Mouse (Mus musculus) embryonic fibroblast, embryonic 13.5 days (primary cell): Measurements from ENCODE around the gene Pced1b. TPM values are rescaled to one million over a fixed set of nuclear protein-coding genes. Genes with fewer than 3 reads are reported as not detected.

ENCODE experiments used
- H3K27ac ChIP-seq: 2 replicates; pipeline ENCODE4 v1.5.1; 2012; ENCODE audit warnings: low read length, control low read depth, inconsistent platforms; ENCODE audit not compliant: insufficient read depth
- H3K4me1 ChIP-seq: 2 replicates; pipeline ENCODE4 v1.6.1; 2011; ENCODE audit warnings: low read length; ENCODE audit not compliant: control insufficient read depth, insufficient read depth
- H3K4me3 ChIP-seq: 2 replicates; pipeline ENCODE4 v1.5.1; 2011; ENCODE audit warnings: mild to moderate bottlenecking, control low read depth, low read length; ENCODE audit not compliant: insufficient read depth
- CTCF ChIP-seq: IDR thresholded peaks from 2 replicates; pipeline ENCODE4 v1.5.1; 2011; ENCODE audit warnings: mild to moderate bottlenecking, control low read depth, low read length, moderate library complexity, borderline replicate concordance; ENCODE audit not compliant: insufficient read depth
- POLR2A ChIP-seq: IDR thresholded peaks from 2 replicates; pipeline ENCODE4 v1.6.1; 2011; ENCODE audit warnings: low read depth, mild to moderate bottlenecking, control low read depth, low read length, moderate library complexity
- polyA plus RNA-seq: library from polyadenylated mRNA; stranded (reverse); fragments of >200 nt; gene quantifications from 2 replicates; pipeline ENCODE4 v1.2.4, GENCODE M21; 2011; ENCODE audit warnings: low read depth; ENCODE audit not compliant: missing spikeins, insufficient read length

The Pced1b gene
- polyA plus RNA-seq, 1 experiment, result 4.9 TPM

DNA sequence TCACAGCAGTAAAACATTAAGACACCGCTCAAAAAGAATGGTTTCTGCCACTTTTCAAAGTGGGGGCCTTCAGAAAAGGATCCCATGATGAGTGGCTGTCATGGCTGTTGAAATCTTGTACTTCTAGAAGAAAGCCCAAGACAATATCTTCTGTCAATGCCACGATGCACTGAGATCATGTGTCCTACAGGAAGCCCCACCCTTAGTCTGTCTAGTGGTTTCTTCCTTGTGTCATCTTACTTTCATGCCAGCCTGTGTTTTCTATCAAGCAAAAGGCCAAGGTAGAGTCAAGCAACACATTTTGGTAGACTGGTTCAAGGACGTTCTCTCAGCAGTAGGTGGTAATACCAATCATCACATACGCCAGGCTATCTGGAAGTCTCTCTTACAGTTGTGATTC lies 142.7 kb downstream of the Pced1b start:
- H3K4me1 ChIP-seq, result no peaks in the 10 kb centered on the region
- TF ChIP-seq CTCF (no peak), POLR2A (no peak)
- no peak overlapping the region for H3K4me3 ChIP-seq

DNA sequence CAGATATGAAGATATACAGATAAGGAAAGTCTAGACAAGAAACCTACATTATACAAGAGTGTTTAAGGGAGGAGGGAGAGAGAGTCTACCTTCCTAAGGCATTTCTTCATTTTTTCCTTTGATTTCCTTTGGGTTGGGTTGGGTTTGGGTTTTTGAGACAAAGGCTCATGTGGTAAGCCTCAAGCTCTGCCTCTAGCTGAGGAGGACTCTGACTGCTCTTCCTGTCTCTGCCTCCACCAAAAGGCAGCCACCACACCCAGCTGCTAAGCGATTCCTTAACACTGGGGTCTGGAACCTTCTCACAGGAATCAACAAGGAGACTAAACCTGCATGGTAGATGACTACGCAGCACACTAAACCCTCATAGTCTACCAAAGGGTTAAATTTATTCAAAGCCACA lies 143.9 kb downstream of the Pced1b start:
- H3K4me1 ChIP-seq, result no peaks in the 10 kb centered on the region
- H3K27ac ChIP-seq, result no peak overlapping the region
- no peak for TF ChIP-seq CTCF
- TF ChIP-seq POLR2A, result no peak
- no peak overlapping the region for H3K4me3 ChIP-seq

More for the DNA sequence above, 142.7 kb downstream of the Pced1b start:
- H3K27ac ChIP-seq, result no peak overlapping the region

DNA sequence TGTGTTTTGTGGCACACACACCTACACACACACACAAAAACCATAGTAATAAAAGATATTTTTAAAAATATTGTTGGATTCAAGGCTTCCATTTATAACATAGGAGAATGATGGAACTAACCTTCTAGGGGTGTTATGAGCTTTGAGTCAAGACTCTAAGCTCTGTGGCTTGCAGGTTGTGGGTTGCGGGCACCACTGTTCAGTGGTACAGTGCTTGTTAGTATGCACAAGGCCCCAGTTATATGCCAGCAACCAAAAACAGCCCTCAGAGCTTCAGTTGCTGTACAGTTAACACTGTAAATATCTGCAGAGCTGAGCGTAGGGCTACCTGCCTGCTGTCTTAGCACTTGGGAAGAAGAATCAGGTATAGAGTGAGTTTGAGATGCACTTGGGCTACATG lies 144.5 kb downstream of the Pced1b start:
- no peak overlapping the region for H3K4me3 ChIP-seq
- H3K27ac ChIP-seq, result no peak overlapping the region
- TF ChIP-seq CTCF (no peak), POLR2A (no peak)
- H3K4me1 ChIP-seq, result no peaks in the 10 kb centered on the region

DNA sequence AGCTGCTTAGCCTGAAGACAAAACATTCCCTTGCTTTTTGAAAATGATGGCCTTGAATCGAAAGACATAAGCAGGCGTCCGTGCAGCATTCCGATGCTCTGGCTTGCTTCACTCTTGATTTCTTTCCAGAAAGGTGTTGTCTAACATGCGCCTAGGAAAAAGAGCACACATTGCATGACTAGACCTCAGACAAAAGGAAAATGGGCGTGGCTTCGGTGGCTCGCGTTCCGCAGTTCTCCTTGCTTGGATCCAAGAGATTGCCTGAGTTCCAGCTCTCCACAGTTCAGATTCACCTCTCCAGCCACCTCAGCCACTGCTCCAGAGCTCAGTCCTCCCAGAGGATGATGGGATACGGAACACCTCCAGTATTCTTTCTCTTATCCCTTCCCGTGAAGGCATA lies 147.7 kb downstream of the Pced1b start:
- Histone ChIP-seq H3K27ac (no peak overlapping the region), H3K4me1 (no peaks in the 10 kb centered on the region), H3K4me3 (no peak overlapping the region)
- TF ChIP-seq POLR2A (no peak), CTCF (no peak)

DNA sequence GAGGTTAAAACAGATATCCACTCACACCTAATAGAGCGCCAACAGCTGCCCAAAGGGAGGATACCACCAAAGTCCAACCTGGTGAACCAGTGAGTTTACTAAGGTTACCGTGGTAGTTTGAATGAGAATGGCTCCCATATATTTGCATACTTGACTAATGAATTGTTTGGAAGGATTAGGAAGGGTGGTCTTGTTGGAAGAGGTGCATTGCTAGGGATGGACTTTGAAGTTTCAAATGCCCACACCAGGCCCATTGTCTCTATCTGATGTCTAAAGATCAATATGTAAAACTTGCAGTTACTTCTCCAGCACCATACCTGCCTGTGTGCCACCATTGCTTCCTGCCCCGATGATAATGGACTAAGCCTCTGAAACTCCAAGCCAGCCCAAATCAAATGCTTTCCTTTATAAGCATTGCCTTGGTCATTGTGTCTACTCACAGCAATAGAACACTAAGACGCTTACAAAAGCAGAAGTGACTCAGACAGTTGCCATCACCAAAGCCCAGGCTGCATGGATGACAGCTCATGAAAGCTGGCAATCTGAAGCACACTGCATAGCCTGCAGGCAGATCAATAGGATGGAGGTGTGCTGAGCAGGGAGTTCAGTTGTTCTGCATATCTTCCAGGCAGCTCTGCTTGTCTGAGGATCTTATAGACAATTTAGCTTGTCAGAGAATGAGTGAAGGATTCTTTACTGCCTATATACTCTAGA lies 149.8 kb downstream of the Pced1b start:
- H3K4me1 ChIP-seq, result no peaks in the 10 kb centered on the region
- H3K4me3 ChIP-seq, result no peak overlapping the region
- no peak overlapping the region for H3K27ac ChIP-seq
- TF ChIP-seq POLR2A, result no peak
- TF ChIP-seq CTCF, result no peak

DNA sequence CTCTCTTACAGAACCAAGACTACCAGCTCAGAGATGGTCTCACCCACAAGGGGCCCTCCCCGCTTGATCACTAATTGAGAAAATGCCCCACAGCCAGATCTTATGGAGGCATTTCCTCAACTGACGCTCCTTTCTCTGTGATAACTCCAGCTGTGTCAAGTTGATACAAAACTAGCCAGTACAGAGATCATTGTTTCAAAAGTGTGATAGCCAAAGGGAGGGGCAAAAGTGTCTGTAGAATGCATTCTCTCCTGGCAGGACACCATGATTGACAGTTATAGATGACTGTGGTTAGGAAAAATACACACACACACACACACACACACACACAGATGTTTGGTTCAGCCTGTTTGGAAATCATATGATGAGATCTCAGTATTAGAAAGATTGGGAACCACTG lies 150.9 kb downstream of the Pced1b start:
- no peaks in the 10 kb centered on the region for H3K4me1 ChIP-seq
- no peak overlapping the region for H3K27ac ChIP-seq
- TF ChIP-seq CTCF, result no peak
- no peak for TF ChIP-seq POLR2A
- H3K4me3 ChIP-seq, result no peak overlapping the region

DNA sequence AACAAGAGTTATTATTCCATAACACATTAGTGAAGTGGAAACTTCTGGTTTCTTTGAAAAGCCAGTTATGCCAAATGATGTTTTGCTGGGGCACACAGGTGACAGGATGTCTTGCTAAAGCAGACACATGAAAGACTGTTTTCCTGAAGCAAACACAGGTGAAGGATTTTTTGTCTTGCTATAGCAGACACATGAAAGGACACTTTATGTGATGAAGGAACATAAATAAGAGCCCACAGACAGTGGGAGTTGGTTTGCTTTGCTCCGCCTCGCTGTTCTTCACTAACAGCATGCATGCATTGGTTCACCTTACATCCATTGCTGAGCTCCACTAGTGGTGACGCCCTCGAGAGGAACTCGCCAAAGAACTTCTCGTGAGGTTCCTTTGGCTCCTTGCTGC lies 154.0 kb downstream of the Pced1b start:
- H3K4me3 ChIP-seq, result no peak overlapping the region
- TF ChIP-seq POLR2A (no peak), CTCF (no peak)
- H3K4me1 ChIP-seq, result no peaks in the 10 kb centered on the region

DNA sequence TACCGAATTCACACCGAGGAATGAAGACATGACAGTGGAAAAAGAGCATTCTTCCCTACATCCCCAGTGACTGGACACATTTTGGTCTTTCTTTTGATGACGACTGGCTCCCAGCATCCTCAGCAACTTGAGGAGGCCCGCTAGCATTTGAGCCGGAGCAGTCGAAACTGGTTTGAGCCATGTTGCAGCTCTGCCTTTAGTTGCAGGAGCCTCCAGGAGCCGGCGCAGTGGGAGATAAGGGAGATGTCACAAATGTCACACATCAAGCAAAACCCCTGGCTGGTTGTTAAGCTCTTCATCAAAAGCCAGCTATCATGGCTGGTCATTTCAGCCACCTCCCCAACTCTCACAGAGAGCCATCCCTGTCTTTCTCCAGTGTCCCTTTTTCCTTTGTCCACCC lies 157.6 kb downstream of the Pced1b start:
- no peak overlapping the region for H3K27ac ChIP-seq
- H3K4me3 ChIP-seq, result no peak overlapping the region
- H3K4me1 ChIP-seq, result no peaks in the 10 kb centered on the region
- TF ChIP-seq POLR2A (no peak), CTCF (no peak)

More for the DNA sequence above, 154.0 kb downstream of the Pced1b start:
- H3K27ac ChIP-seq, result no peak overlapping the region

DNA sequence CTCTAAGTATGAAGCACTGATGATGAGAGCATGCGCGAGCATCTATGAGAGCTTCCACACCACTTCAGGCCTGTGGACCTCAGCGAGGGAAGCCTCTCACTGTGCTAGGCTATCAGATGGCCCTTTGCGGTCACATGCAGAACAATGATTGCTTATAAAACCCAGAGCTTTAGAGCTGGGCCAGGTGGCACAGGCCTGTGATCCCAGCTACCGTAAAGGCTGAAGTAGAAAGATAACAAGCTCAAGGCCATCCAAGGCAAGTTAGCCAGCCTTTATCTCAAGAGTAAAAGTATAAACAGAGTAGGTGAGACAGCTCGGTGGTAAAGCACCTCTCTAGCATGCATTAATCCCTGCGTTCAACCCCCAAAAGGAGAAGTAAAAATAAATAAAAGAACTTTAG lies 158.1 kb downstream of the Pced1b start:
- no peak for TF ChIP-seq CTCF
- TF ChIP-seq POLR2A, result no peak
- H3K27ac ChIP-seq, result no peak overlapping the region
- H3K4me1 ChIP-seq, result no peaks in the 10 kb centered on the region
- H3K4me3 ChIP-seq, result no peak overlapping the region

DNA sequence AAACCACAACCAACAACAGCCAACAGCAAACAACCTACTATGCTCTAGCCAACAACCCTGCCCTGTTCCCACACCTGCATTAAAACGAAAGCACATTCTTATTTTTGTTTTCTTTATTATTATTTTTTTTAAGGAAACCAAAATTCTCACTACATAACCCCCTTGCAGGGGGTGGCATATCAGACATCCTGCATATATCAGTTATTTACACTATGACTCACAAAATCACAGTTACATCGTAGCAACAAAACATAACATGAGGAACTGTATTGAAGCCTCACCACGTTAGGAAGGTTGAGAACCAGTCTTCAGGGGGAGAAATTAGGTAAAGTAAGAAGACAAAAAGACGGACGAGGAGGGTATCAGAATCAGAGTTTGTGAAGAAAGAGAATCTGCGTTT lies 159.2 kb downstream of the Pced1b start:
- Histone ChIP-seq H3K27ac (no peak overlapping the region), H3K4me1 (no peaks in the 10 kb centered on the region), H3K4me3 (no peak overlapping the region)
- TF ChIP-seq POLR2A, result no peak
- TF ChIP-seq CTCF, result no peak
